Mouse (Mus musculus): ENCODE data around the gene Ufd1.

GRCm38 (mm10) chr16:18822356-18822755 is 10.8 kb downstream of the Ufd1 start:
- TF ChIP-seq POLR2A (IDR thresholded peaks at IDR 0.05; ENCODE audit: low read depth, low read length) = no peak
- no peak for TF ChIP-seq CTCF (IDR thresholded peaks at IDR 0.05; ENCODE audit: extremely low read depth, insufficient read depth, insufficient read length, insufficient replicate concordance)

Data from spleen, adult 2 months (tissue).